Mouse (Mus musculus) activated CD4-positive, CD25-positive, alpha-beta regulatory T cell, adult 4 months (primary cell): ENCODE results near the gene Chml. TPM values are rescaled to one million over a fixed set of nuclear protein-coding genes. Genes with fewer than 3 reads are reported as not detected.

Experiments used
- ATAC-seq: one replicate; pipeline ENCODE4 v1.8.0; 2017
- polyA plus RNA-seq, 2 experiments: library from polyadenylated mRNA; unstranded; fragments of 100-300 nt; shearing (Covaris generic); gene quantifications; one replicate each; pipeline ENCODE4 v1.2.1; 2017

Gene Chml
- polyA plus RNA-seq, 2 experiments from 2014 or later, result 0.38 to 0.84 TPM

- no peak for ATAC-seq
Measured at GRCm38 (mm10) chr1:175648615-175649014, 44.1 kb downstream of the Chml start.

GRCm38 (mm10) chr1:175646952-175647351 is 45.7 kb downstream of the Chml start:
- no peak for ATAC-seq

GRCm38 (mm10) chr1:175643496-175644265 is 49.0 kb downstream of the Chml start:
- ATAC-seq, result no peak

- no peak for ATAC-seq
Measured at GRCm38 (mm10) chr1:175640435-175641150, 52.1 kb downstream of the Chml start.

GRCm38 (mm10) chr1:175639072-175639471 is 53.6 kb downstream of the Chml start:
- no peak for ATAC-seq

GRCm38 (mm10) chr1:175637677-175638076 is 55.0 kb downstream of the Chml start:
- no peak for ATAC-seq

GRCm38 (mm10) chr1:175632470-175632869 is 60.2 kb downstream of the Chml start:
- no peak for ATAC-seq

Other genes starting within 250 kb of the Chml start
- not detected for gene Rgs7, start 200.4 kb downstream of the Chml start, polyA plus RNA-seq
- 1 to 10 TPM; 1.6 to 2.5 TPM for gene Kmo, start 72.5 kb downstream of the Chml start, polyA plus RNA-seq
- gene Fh1, start 67.3 kb downstream of the Chml start, polyA plus RNA-seq, result 10 to 100 TPM; 50.5 to 80.4 TPM
- not detected for gene Opn3, start 125 bp downstream of the Chml start, polyA plus RNA-seq
- gene Wdr64, start 5.7 kb upstream of the Chml start, polyA plus RNA-seq, result not detected
- 10 to 100 TPM in 1 of 2 experiments, 1 to 10 TPM in 1; 8.2 to 15.8 TPM for gene Exo1, start 187.7 kb upstream of the Chml start, polyA plus RNA-seq
- not detected for gene Gm38100, start 227.4 kb upstream of the Chml start, polyA plus RNA-seq